Mouse (Mus musculus) liver, embryonic 14.5 days (tissue): ENCODE results near the gene Vcl.

Experiments used
- CTCF ChIP-seq: IDR thresholded peaks from 2 replicates; pipeline ENCODE4 v1.5.1; 2016; ENCODE audit warnings: antibody characterized with exemption, low read depth, control low read depth
- EP300 ChIP-seq: IDR thresholded peaks from 2 replicates; pipeline ENCODE4 v1.6.1; 2016; ENCODE audit warnings: antibody characterized with exemption, low read depth

DNA sequence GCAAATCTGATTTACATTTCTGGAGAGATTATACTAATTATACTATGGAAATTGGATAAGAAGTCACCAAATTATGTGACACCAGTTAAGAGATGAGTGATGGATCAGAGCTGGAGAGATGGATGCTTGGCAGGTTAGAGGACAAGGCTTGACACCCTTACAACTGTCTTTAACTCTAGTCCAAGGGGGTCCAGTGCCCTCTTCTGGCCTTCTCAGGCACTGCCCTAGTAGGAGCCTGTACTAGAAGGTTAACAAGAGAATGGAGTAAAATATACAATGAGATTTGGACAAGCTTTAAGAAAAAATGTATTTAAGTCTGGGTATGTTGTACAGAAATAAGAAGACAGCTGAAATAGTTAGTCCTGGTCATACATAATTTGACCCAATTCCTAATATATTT, 119.7 kb downstream of the Vcl start:
- no peak for TF ChIP-seq EP300
- peak; percentile 68 for TF ChIP-seq CTCF
